Mouse (Mus musculus) R1 (cell line): ENCODE results near the gene Cd164.

Experiments
- DNase-seq: peaks from one replicate; pipeline ENCODE4 v3.0.0-alpha.2; 2018; ENCODE audit warnings: low read depth, low spot score

The Cd164 gene

GRCm38 (mm10) chr10:41500941-41501340 lies 18.3 kb upstream of the Cd164 start:
- DNase-seq = no peak

- DNase-seq = peak; percentile 72
Observed at GRCm38 (mm10) chr10:41504996-41505395, 14.2 kb upstream of the Cd164 start.

GRCm38 (mm10) chr10:41505446-41505845 lies 13.8 kb upstream of the Cd164 start:
- peak; percentile 94 for DNase-seq

GRCm38 (mm10) chr10:41509160-41509559 lies 10.1 kb upstream of the Cd164 start:
- DNase-seq = peak; percentile 71

- DNase-seq = no peak
Observed at GRCm38 (mm10) chr10:41514301-41514700, 4.9 kb upstream of the Cd164 start.

GRCm38 (mm10) chr10:41514921-41515320 lies 4.3 kb upstream of the Cd164 start:
- no peak for DNase-seq

- peak; percentile 87 for DNase-seq
Observed at GRCm38 (mm10) chr10:41518508-41518980, 670 bp upstream of the Cd164 start.

- peak; percentile 75 for DNase-seq
Observed at GRCm38 (mm10) chr10:41519640-41520409, 611 bp downstream of the Cd164 start.

GRCm38 (mm10) chr10:41520410-41520673 lies 1.1 kb downstream of the Cd164 start:
- no peak for DNase-seq

- no peak for DNase-seq
Observed at GRCm38 (mm10) chr10:41523386-41523785, 4.2 kb downstream of the Cd164 start.

- no peak for DNase-seq
Observed at GRCm38 (mm10) chr10:41525696-41526095, 6.5 kb downstream of the Cd164 start.

GRCm38 (mm10) chr10:41529972-41530371 lies 10.8 kb downstream of the Cd164 start:
- DNase-seq = no peak

GRCm38 (mm10) chr10:41535991-41536390 lies 16.8 kb downstream of the Cd164 start:
- peak; percentile 27 for DNase-seq

GRCm38 (mm10) chr10:41536714-41537113 lies 17.5 kb downstream of the Cd164 start:
- no peak for DNase-seq

GRCm38 (mm10) chr10:41537226-41537982 lies 18.2 kb downstream of the Cd164 start:
- DNase-seq = no peak

GRCm38 (mm10) chr10:41537983-41538330 lies 18.7 kb downstream of the Cd164 start:
- DNase-seq = no peak

GRCm38 (mm10) chr10:41538986-41539385 lies 19.8 kb downstream of the Cd164 start:
- DNase-seq = no peak

- DNase-seq = no peak
Observed at GRCm38 (mm10) chr10:41542057-41542456, 22.8 kb downstream of the Cd164 start.

GRCm38 (mm10) chr10:41543439-41543838 lies 24.2 kb downstream of the Cd164 start:
- no peak for DNase-seq

GRCm38 (mm10) chr10:41543844-41544243 lies 24.6 kb downstream of the Cd164 start:
- no peak for DNase-seq

GRCm38 (mm10) chr10:41544481-41545190 lies 25.4 kb downstream of the Cd164 start:
- peak; percentile 67 for DNase-seq

- DNase-seq = no peak
Observed at GRCm38 (mm10) chr10:41545224-41545755, 26.1 kb downstream of the Cd164 start.
